ENCODE assay signal across 25 mouse cellular contexts in the genomic region with DNA sequence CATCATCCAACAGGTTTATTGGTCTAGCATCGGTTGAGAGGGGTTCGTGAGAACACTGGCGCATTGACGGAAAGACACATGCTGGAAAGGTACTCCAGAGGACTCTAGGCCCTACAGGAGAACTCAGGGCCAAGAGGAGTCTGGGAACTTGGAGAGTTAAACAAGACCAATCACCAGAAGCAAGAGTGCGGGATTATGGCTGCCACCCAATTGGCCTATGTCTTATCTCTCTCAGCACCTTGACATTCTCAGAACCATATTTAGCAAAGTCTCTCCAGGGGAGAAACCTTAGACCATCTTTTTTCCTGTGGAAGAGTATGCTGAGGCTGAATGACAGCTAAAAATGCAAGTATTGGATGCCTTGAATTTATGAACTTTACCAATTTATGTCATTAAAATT. TPM values are rescaled to one million over a fixed set of nuclear protein-coding genes. Genes with fewer than 3 reads are reported as not detected.
DNase-seq lines count a peak whose midpoint lies in the region; ATAC-seq and TF ChIP-seq lines count a peak whose summit lies in the region.
"Had no signal": no experiment of that assay in that cellular context is flagged by ENCODE, and none has a peak within 500 bp of the region (broad histone marks: within the 10 kb centered on the region; RNA-seq: fewer than 3 reads in every experiment).

No protein-coding gene starts in this region.

- TF ChIP-seq EP300 in MEL (IDR thresholded peaks at IDR 0.05; ENCODE audit: low read depth in 1 of 2, low read length in 2 of 2), result peak; percentile 16 to 35; a peak in 2 of 4 replicates

- H3K9ac ChIP-seq in MEL (ENCODE audit: control insufficient read depth, low read depth, low read length, poor library complexity, severe bottlenecking), result no peak overlapping the region
- H3K9ac ChIP-seq in forebrain, embryonic 13.5 days, result no peak overlapping the region
- H3K9ac ChIP-seq in midbrain, embryonic 13.5 days (replicated peaks), result no peak overlapping the region
- H3K9ac ChIP-seq: embryonic facial prominence, embryonic 13.5 days; heart, embryonic 13.5 days; hindbrain, embryonic 12.5 days had no signal

- no peak overlapping the region for H3K4me2 ChIP-seq in forebrain, embryonic 13.5 days
- no peak overlapping the region for H3K4me2 ChIP-seq in midbrain, embryonic 13.5 days (replicated peaks)
- H3K4me2 ChIP-seq: embryonic facial prominence, embryonic 13.5 days; heart, embryonic 13.5 days; hindbrain, embryonic 12.5 days had no signal

- peaks cover 6% of the 10 kb centered on the region; the same call in 1 of the 2 replicates for H3K4me1 ChIP-seq in heart, embryonic 10.5 days
- H3K4me1 ChIP-seq in MEL (ENCODE audit: control insufficient read depth in 1 of 2, insufficient read depth in 2 of 2, low read length in 2 of 2), result peaks cover 0 to 3% of the 10 kb centered on the region in 2 experiments; a peak in 1 of 4 replicates
- peaks cover 13% of the 10 kb centered on the region for H3K4me1 ChIP-seq in forebrain, embryonic 13.5 days
- H3K4me1 ChIP-seq in midbrain, embryonic 13.5 days (replicated peaks), result 0 out of 2 replicates have a peak, but pooled peaks cover 4% of the 10 kb centered on the region
- H3K4me1 ChIP-seq: embryonic facial prominence, embryonic 13.5 days; hindbrain, embryonic 12.5 days had no signal

- H3K79me2 ChIP-seq in MEL (ENCODE audit: control insufficient read depth, insufficient read depth, low read length, poor library complexity), result no peaks in the 10 kb centered on the region

- H3K9me3 ChIP-seq in heart, embryonic 10.5 days, result no peaks in the 10 kb centered on the region
- no peaks in the 10 kb centered on the region for H3K9me3 ChIP-seq in MEL (replicated peaks; ENCODE audit: insufficient read depth, low read length)
- no peaks in the 10 kb centered on the region for H3K9me3 ChIP-seq in forebrain, embryonic 13.5 days (replicated peaks)
- no peaks in the 10 kb centered on the region for H3K9me3 ChIP-seq in midbrain, embryonic 13.5 days
- H3K9me3 ChIP-seq: embryonic facial prominence, embryonic 13.5 days; forebrain, embryonic 10.5 days; heart, embryonic 13.5 days; hindbrain, embryonic 12.5 days had no signal

- ATAC-seq in erythroid progenitor cell, adult 5-6 weeks (replicated peaks; ENCODE audit: low FRiP score, poor library complexity, severe bottlenecking), result peak; percentile 88
- peak; percentile 69; the same call in 1 of the 2 replicates for ATAC-seq in megakaryocyte progenitor cell, adult 5-6 weeks (replicated peaks; ENCODE audit: poor library complexity)
- no peak for ATAC-seq in forebrain, embryonic 13.5 days
- no peak for ATAC-seq in midbrain, embryonic 13.5 days
- ATAC-seq: forebrain, embryonic 16.5 days; hindbrain, embryonic 16.5 days; inflammation-experienced regulatory T-cells, adult 6 months had no signal

- no peaks in the 10 kb centered on the region for H3K36me3 ChIP-seq in heart, embryonic 10.5 days
- peaks cover 0 to 5% of the 10 kb centered on the region in 2 experiments; a peak in 2 of 4 replicates for H3K36me3 ChIP-seq in MEL (ENCODE audit: control insufficient read depth in 1 of 2, insufficient read depth in 2 of 2, low read length in 2 of 2)
- H3K36me3 ChIP-seq in forebrain, embryonic 13.5 days (ENCODE audit: poor library complexity, severe bottlenecking), result no peaks in the 10 kb centered on the region
- no peaks in the 10 kb centered on the region for H3K36me3 ChIP-seq in midbrain, embryonic 13.5 days
- H3K36me3 ChIP-seq: embryonic facial prominence, embryonic 13.5 days; forebrain, embryonic 10.5 days; heart, embryonic 13.5 days; hindbrain, embryonic 12.5 days had no signal

- peak; percentile 42 for DNase-seq in heart, embryonic 10.5 days (ENCODE audit: low spot score)
- DNase-seq in heart, postnatal 25 days (ENCODE audit: low spot score), result no peak
- DNase-seq in MEL (ENCODE audit: low read depth, low spot score), result peak; percentile 60
- DNase-seq: adrenal gland, postnatal 14 days; cerebellum, adult 18-20 months; cerebellum, adult 9-11 months; cerebellum, postnatal 36 days; gastrocnemius, postnatal 10 days; heart, adult 2 months; heart, postnatal 4 days had no signal

- no peak overlapping the region for H3K27ac ChIP-seq in heart, embryonic 10.5 days
- H3K27ac ChIP-seq in MEL (ENCODE audit: control insufficient read depth, low read depth, low read length), result no peak overlapping the region
- no peak overlapping the region for H3K27ac ChIP-seq in forebrain, embryonic 13.5 days
- no peak overlapping the region for H3K27ac ChIP-seq in midbrain, embryonic 13.5 days
- H3K27ac ChIP-seq: embryonic facial prominence, embryonic 13.5 days; forebrain, embryonic 10.5 days; heart, adult 2 months; heart, embryonic 13.5 days; hindbrain, embryonic 12.5 days had no signal

- H3K4me3 ChIP-seq in heart, embryonic 10.5 days, result no peak overlapping the region
- H3K4me3 ChIP-seq in MEL (ENCODE audit: control insufficient read depth in 1 of 2, insufficient read depth in 1 of 2, low read depth in 2 of 2, low read length in 2 of 2), result no peak overlapping the region
- no peak overlapping the region for H3K4me3 ChIP-seq in forebrain, embryonic 13.5 days
- no peak overlapping the region for H3K4me3 ChIP-seq in midbrain, embryonic 13.5 days (replicated peaks)
- H3K4me3 ChIP-seq: embryonic facial prominence, embryonic 13.5 days; forebrain, embryonic 10.5 days; heart, adult 2 months; heart, embryonic 13.5 days; hindbrain, embryonic 12.5 days had no signal

- no peak for TF ChIP-seq POLR2A in MEL (IDR thresholded peaks at IDR 0.05; ENCODE audit: control insufficient read depth in 1 of 2, insufficient read depth in 1 of 2, low read depth in 1 of 2, low read length in 2 of 2, poor library complexity in 1 of 2)

- no peak for TF ChIP-seq CTCF in MEL (IDR thresholded peaks at IDR 0.05 in 2 of 3, conservative IDR thresholded peaks at IDR 0.05 in 1 of 3; ENCODE audit: control insufficient read depth in 1 of 3, insufficient read depth in 1 of 3, low read depth in 2 of 3, low read length in 3 of 3, poor library complexity in 1 of 3, severe bottlenecking in 1 of 3)

- WGBS in heart, embryonic 10.5 days, result 83% methylated on average over 5 of the region's 5 CpGs
- 96% methylated on average over 5 of the region's 5 CpGs for WGBS in forebrain, embryonic 13.5 days
- 94% methylated on average over 5 of the region's 5 CpGs for WGBS in midbrain, embryonic 13.5 days

- TF ChIP-seq RAD21 in MEL (IDR thresholded peaks at IDR 0.05; ENCODE audit: low read depth, low read length), result no peak

- H3K27me3 ChIP-seq in heart, embryonic 10.5 days (ENCODE audit: insufficient read depth, poor library complexity, severe bottlenecking), result no peaks in the 10 kb centered on the region
- peaks cover 8 to 18% of the 10 kb centered on the region in 2 experiments for H3K27me3 ChIP-seq in MEL (ENCODE audit: control insufficient read depth in 1 of 2, insufficient read depth in 2 of 2, low read length in 2 of 2)
- H3K27me3 ChIP-seq in forebrain, embryonic 13.5 days, result no peaks in the 10 kb centered on the region
- no peaks in the 10 kb centered on the region for H3K27me3 ChIP-seq in midbrain, embryonic 13.5 days
- H3K27me3 ChIP-seq: CH12.LX; embryonic facial prominence, embryonic 13.5 days; heart, embryonic 13.5 days; hindbrain, embryonic 12.5 days had no signal

- intact Hi-C loops in heart, postnatal 25 days (cut with DNase I), result no loop called here

TF ChIP-seq in MEL, 35 proteins besides CTCF, POLR2A, EP300 and RAD21:
- TF ChIP-seq GATA1 (IDR thresholded peaks at IDR 0.05; ENCODE audit: low read depth, low read length) (peak; percentile 52), TAL1 (IDR thresholded peaks at IDR 0.05; ENCODE audit: low read length) (peak; percentile 47), E2F4 (IDR thresholded peaks at IDR 0.05; ENCODE audit: borderline replicate concordance, low read depth, low read length) (no peak), ZC3H11A (IDR thresholded peaks at IDR 0.05; ENCODE audit: low read depth, low read length) (no peak), TCF12 (IDR thresholded peaks at IDR 0.05; ENCODE audit: low read depth, low read length) (peak; percentile 48; the same call in 1 of the 2 replicates)
TF ChIP-seq in MEL: peak in this region for 3.

RNA-seq across cellular contexts. Expression of a gene that starts 22.0 kb away (rescaled TPM):
- 240 and 287 TPM in 2 replicates for polyA plus RNA-seq in heart, embryonic 10.5 days (2016; fragmentation: Nextera tagmentation; extraction: Ambion mirVana)
- 100 to 1,000 TPM; 123 to 142 TPM for total RNA-seq in heart, postnatal 25 days (2021)
- total RNA-seq in MEL (2012; rRNA removed), result 321 and 341 TPM in 2 replicates
- 100 to 1,000 TPM in 1 of 2 experiments, not detected in 1; 172 TPM for polyA plus RNA-seq in MEL (2012; ENCODE audit: insufficient read depth in 1 of 2, insufficient read length in 2 of 2, low read depth in 1 of 2, low replicate concordance in 2 of 2, missing spikeins in 1 of 2)
- 169 and 219 TPM in 2 replicates for total RNA-seq in erythroid progenitor cell, adult 5-6 weeks (2015; ENCODE audit: low replicate concordance)
- total RNA-seq in erythroid progenitor cell, adult 5-6 weeks (2017; ENCODE audit: low replicate concordance), result 72.2 and 116 TPM in 2 replicates
- 397 and 412 TPM in 2 replicates for total RNA-seq in megakaryocyte progenitor cell, adult 5-6 weeks (2015)
- 294 and 304 TPM in 2 replicates for total RNA-seq in megakaryocyte progenitor cell, adult 5-6 weeks (2017)
- 248 and 255 TPM in 2 replicates for polyA plus RNA-seq in forebrain, embryonic 13.5 days (2015; fragmentation: Nextera tagmentation; extraction: Ambion mirVana)
- polyA plus RNA-seq in midbrain, embryonic 13.5 days (2015; fragmentation: Nextera tagmentation; extraction: Ambion mirVana), result 203 and 208 TPM in 2 replicates

RNA-seq across cellular contexts. Expression of a gene that starts 52.9 kb away (rescaled TPM):
- polyA plus RNA-seq in heart, embryonic 10.5 days (2016; fragmentation: Nextera tagmentation; extraction: Ambion mirVana), result not detected in 2 replicates
- total RNA-seq in heart, postnatal 25 days (2021), result not detected
- not detected in 2 replicates for total RNA-seq in MEL (2012; rRNA removed)
- not detected for polyA plus RNA-seq in MEL (2012; ENCODE audit: insufficient read depth in 1 of 2, insufficient read length in 2 of 2, low read depth in 1 of 2, low replicate concordance in 2 of 2, missing spikeins in 1 of 2)
- total RNA-seq in erythroid progenitor cell, adult 5-6 weeks (2015; ENCODE audit: low replicate concordance), result not detected in 2 replicates
- not detected in 2 replicates for total RNA-seq in erythroid progenitor cell, adult 5-6 weeks (2017; ENCODE audit: low replicate concordance)
- total RNA-seq in megakaryocyte progenitor cell, adult 5-6 weeks (2015), result not detected in 2 replicates
- total RNA-seq in megakaryocyte progenitor cell, adult 5-6 weeks (2017), result not detected in 2 replicates
- polyA plus RNA-seq in forebrain, embryonic 13.5 days (2015; fragmentation: Nextera tagmentation; extraction: Ambion mirVana), result not detected in 2 replicates
- polyA plus RNA-seq in midbrain, embryonic 13.5 days (2015; fragmentation: Nextera tagmentation; extraction: Ambion mirVana), result not detected in 2 replicates
- total RNA-seq: adrenal gland, postnatal 14 days; CH12.LX; gastrocnemius, postnatal 10 days; gastrocnemius, postnatal 4 days; heart, adult 2 months; heart, postnatal 4 days had no signal
- polyA plus RNA-seq: embryonic facial prominence, embryonic 13.5 days; forebrain, embryonic 10.5 days; forebrain, embryonic 16.5 days; frontal cortex, adult 2 months; heart, adult 2 months; heart, embryonic 13.5 days; heart, postnatal 0 days; hindbrain, embryonic 12.5 days; hindbrain, embryonic 16.5 days; inflammation-experienced regulatory T-cells, adult 6 months had no signal

Comparison
In these comparisons a context has a peak if more than half of its experiments do, and no peak if none do; other contexts are left out.
1. ATAC-seq: peak in erythroid progenitor cell, adult 5-6 weeks (single experiment) and megakaryocyte progenitor cell, adult 5-6 weeks (single experiment); none in forebrain, embryonic 13.5 days (single experiment) and midbrain, embryonic 13.5 days (single experiment).